Mouse (Mus musculus) testis, postnatal 10 days (tissue): ENCODE data around the gene Ckm.

Source experiments
- DNase-seq: peaks from one replicate; pipeline ENCODE4 v3.0.0; 2021; ENCODE audit warnings: low spot score

Ckm gene

GRCm38 (mm10) chr7:19388699-19389413 is 15.7 kb upstream of the Ckm start:
- DNase-seq = no peak

GRCm38 (mm10) chr7:19394484-19394883 is 10.1 kb upstream of the Ckm start:
- DNase-seq = peak; percentile 39

GRCm38 (mm10) chr7:19399496-19400280 is 4.9 kb upstream of the Ckm start:
- peak; percentile 76 for DNase-seq

GRCm38 (mm10) chr7:19400946-19401345 is 3.6 kb upstream of the Ckm start:
- DNase-seq = no peak

- no peak for DNase-seq
These were observed 2.0 kb upstream of the Ckm start for GRCm38 (mm10) chr7:19402535-19403112.

GRCm38 (mm10) chr7:19403731-19404296 is 762 bp upstream of the Ckm start, which contains the start of gene Klc3:
Gene Klc3, minus strand, starts transcription at chr7:19404104.
- peak; percentile 79 for DNase-seq

- peak; percentile 95 for DNase-seq
These were observed 841 bp downstream of the Ckm start for GRCm38 (mm10) chr7:19405417-19405816.

GRCm38 (mm10) chr7:19409753-19410152 is 5.2 kb downstream of the Ckm start:
- no peak for DNase-seq

- DNase-seq = peak; percentile 69
These were observed 6.3 kb downstream of the Ckm start for GRCm38 (mm10) chr7:19410766-19411344.

GRCm38 (mm10) chr7:19411783-19412182 is 7.2 kb downstream of the Ckm start:
- no peak for DNase-seq

- no peak for DNase-seq
These were observed 8.9 kb downstream of the Ckm start for GRCm38 (mm10) chr7:19413525-19413924.

- DNase-seq = no peak
These were observed 12.0 kb downstream of the Ckm start for GRCm38 (mm10) chr7:19416590-19416989.

GRCm38 (mm10) chr7:19420121-19420520 is 15.5 kb downstream of the Ckm start:
- DNase-seq = no peak

GRCm38 (mm10) chr7:19420821-19421636 is 16.5 kb downstream of the Ckm start:
- DNase-seq = peak; percentile 95

GRCm38 (mm10) chr7:19423083-19423482 is 18.5 kb downstream of the Ckm start:
- DNase-seq = no peak

GRCm38 (mm10) chr7:19424051-19424450 is 19.5 kb downstream of the Ckm start:
- no peak for DNase-seq

- DNase-seq = no peak
These were observed 21.8 kb downstream of the Ckm start for GRCm38 (mm10) chr7:19426349-19426748.

GRCm38 (mm10) chr7:19426888-19427287 is 22.3 kb downstream of the Ckm start:
- DNase-seq = no peak

GRCm38 (mm10) chr7:19427999-19428650 is 23.5 kb downstream of the Ckm start:
- DNase-seq = no peak

GRCm38 (mm10) chr7:19429726-19430125 is 25.1 kb downstream of the Ckm start:
- DNase-seq = no peak

GRCm38 (mm10) chr7:19430402-19430801 is 25.8 kb downstream of the Ckm start:
- DNase-seq = no peak
